Mouse (Mus musculus): ENCODE results near the gene Gfod2. TPM values are rescaled to one million over a fixed set of nuclear protein-coding genes. Genes with fewer than 3 reads are reported as not detected.

Gfod2 gene
- polyA plus RNA-seq, 1 experiment from 2014 or later = 63.1 TPM

GRCm38 (mm10) chr8:105686551-105686950 is 71.9 kb downstream of the Gfod2 start:
- no peaks in the 10 kb centered on the region for H3K4me1 ChIP-seq
- WGBS = 74% methylated on average over 6 of the region's 6 CpGs
- H3K9me3 ChIP-seq = no peaks in the 10 kb centered on the region
- H3K9ac ChIP-seq = no peak overlapping the region
- no peak for ATAC-seq (ENCODE audit: low FRiP score, low read depth)
- H3K4me2 ChIP-seq (replicated peaks) = no peak overlapping the region
- no peaks in the 10 kb centered on the region; the same call in 1 of the 2 replicates for H3K27me3 ChIP-seq (replicated peaks)
- no peak overlapping the region for H3K4me3 ChIP-seq
- H3K36me3 ChIP-seq = peaks cover 29% of the 10 kb centered on the region
- H3K27ac ChIP-seq = no peak overlapping the region

- Histone ChIP-seq H3K4me1 (no peaks in the 10 kb centered on the region), H3K9ac (no peak within 1 kb of the TSS; the same call in 1 of the 2 replicates), H3K27ac (no peak within 1 kb of the TSS), H3K9me3 (no peaks in the 10 kb centered on the region), H3K4me2 (replicated peaks) (no peak within 1 kb of the TSS), H3K27me3 (replicated peaks) (no peaks in the 10 kb centered on the region; the same call in 1 of the 2 replicates), H3K4me3 (no peak within 1 kb of the TSS), H3K36me3 (peaks cover 36% of the 10 kb centered on the region)
- 13% methylated on average over 26 of the region's 26 CpGs for WGBS
- ATAC-seq (ENCODE audit: low FRiP score, low read depth) = no peak
Observed at GRCm38 (mm10) chr8:105685796-105686308, 72.6 kb downstream of the Gfod2 start, which contains the start of gene Carmil2. Carmil2 (plus strand) TSS chr8:105686274.

DNA sequence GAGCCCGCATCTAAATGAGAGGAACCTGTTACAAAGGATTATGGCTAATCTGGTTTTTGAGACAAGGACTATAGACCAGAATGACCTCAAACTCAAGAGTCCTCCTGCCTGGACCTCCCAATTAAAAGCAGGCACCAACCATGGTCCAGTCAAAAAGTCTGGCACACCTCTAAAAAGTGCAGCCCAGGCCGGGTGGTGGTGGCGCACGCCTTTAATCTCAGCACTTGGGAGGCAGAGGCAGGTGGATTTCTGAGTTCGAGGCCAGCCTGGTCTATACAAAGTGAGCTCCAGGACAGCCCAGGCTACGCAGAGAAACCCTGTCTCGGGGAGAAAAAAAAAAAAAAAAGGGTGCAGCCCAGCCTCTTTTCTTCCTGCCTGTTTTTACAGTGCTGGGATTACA is 73.1 kb downstream of the Gfod2 start:
- H3K27ac ChIP-seq = no peak overlapping the region
- peaks cover 41% of the 10 kb centered on the region for H3K36me3 ChIP-seq
- no peak overlapping the region for H3K4me2 ChIP-seq (replicated peaks)
- WGBS = 82% methylated on average over 7 of the region's 7 CpGs
- ATAC-seq (ENCODE audit: low FRiP score, low read depth) = no peak
- no peaks in the 10 kb centered on the region for H3K4me1 ChIP-seq
- no peaks in the 10 kb centered on the region for H3K9me3 ChIP-seq
- H3K4me3 ChIP-seq = no peak overlapping the region
- H3K27me3 ChIP-seq (replicated peaks) = no peaks in the 10 kb centered on the region
- no peak overlapping the region for H3K9ac ChIP-seq

- no peak for ATAC-seq (ENCODE audit: low FRiP score, low read depth)
- no peaks in the 10 kb centered on the region for H3K27me3 ChIP-seq (replicated peaks)
- WGBS = 91% methylated on average over 1 of the region's 1 CpGs
- no peak overlapping the region for H3K9ac ChIP-seq
- no peak overlapping the region for H3K27ac ChIP-seq
- no peaks in the 10 kb centered on the region for H3K4me1 ChIP-seq
- no peak overlapping the region for H3K4me3 ChIP-seq
- no peak overlapping the region for H3K4me2 ChIP-seq (replicated peaks)
- peaks cover 89% of the 10 kb centered on the region for H3K36me3 ChIP-seq
- no peaks in the 10 kb centered on the region for H3K9me3 ChIP-seq
Observed at GRCm38 (mm10) chr8:105677891-105678290, 80.6 kb downstream of the Gfod2 start.

Other genes starting within 250 kb of the Gfod2 start
- 23.8 and 25.7 TPM in 2 replicates for gene Hsd11b2, start 239.9 kb downstream of the Gfod2 start, polyA plus RNA-seq (2016; fragmentation: Nextera tagmentation; extraction: Ambion mirVana)
- gene Atp6v0d1, start 192.6 kb downstream of the Gfod2 start, polyA plus RNA-seq (2016; fragmentation: Nextera tagmentation; extraction: Ambion mirVana) = 142 and 143 TPM in 2 replicates
- gene Ripor1, start 153.4 kb downstream of the Gfod2 start, polyA plus RNA-seq (2016; fragmentation: Nextera tagmentation; extraction: Ambion mirVana) = 21.3 and 22.1 TPM in 2 replicates
- gene Ctcf, start 122.1 kb downstream of the Gfod2 start, polyA plus RNA-seq (2016; fragmentation: Nextera tagmentation; extraction: Ambion mirVana) = 120 and 127 TPM in 2 replicates
- gene Agrp, start 121.3 kb downstream of the Gfod2 start, polyA plus RNA-seq (2016; fragmentation: Nextera tagmentation; extraction: Ambion mirVana) = 1.5 and 2.0 TPM in 2 replicates
- 12.4 and 13.8 TPM in 2 replicates for gene Carmil2, start 72.4 kb downstream of the Gfod2 start, polyA plus RNA-seq (2016; fragmentation: Nextera tagmentation; extraction: Ambion mirVana)
- gene Acd, start 57.6 kb downstream of the Gfod2 start, polyA plus RNA-seq (2016; fragmentation: Nextera tagmentation; extraction: Ambion mirVana) = 84.1 and 90.7 TPM in 2 replicates
- 31.9 and 38.5 TPM in 2 replicates for gene Pard6a, start 57.5 kb downstream of the Gfod2 start, polyA plus RNA-seq (2016; fragmentation: Nextera tagmentation; extraction: Ambion mirVana)
- gene 4933405L10Rik, start 51.0 kb downstream of the Gfod2 start, polyA plus RNA-seq (2016; fragmentation: Nextera tagmentation; extraction: Ambion mirVana) = not detected in 2 replicates
- 19.4 and 20.3 TPM in 2 replicates for gene Enkd1, start 50.5 kb downstream of the Gfod2 start, polyA plus RNA-seq (2016; fragmentation: Nextera tagmentation; extraction: Ambion mirVana)
- gene Ranbp10, start 68.7 kb upstream of the Gfod2 start, polyA plus RNA-seq (2016; fragmentation: Nextera tagmentation; extraction: Ambion mirVana) = 14.6 and 15.2 TPM in 2 replicates
- gene Tsnaxip1, start 69.1 kb upstream of the Gfod2 start, polyA plus RNA-seq (2016; fragmentation: Nextera tagmentation; extraction: Ambion mirVana) = 0.24 and 0.27 TPM in 2 replicates
- 58.6 and 61.8 TPM in 2 replicates for gene Cenpt, start 94.6 kb upstream of the Gfod2 start, polyA plus RNA-seq (2016; fragmentation: Nextera tagmentation; extraction: Ambion mirVana)
- gene Thap11, start 96.5 kb upstream of the Gfod2 start, polyA plus RNA-seq (2016; fragmentation: Nextera tagmentation; extraction: Ambion mirVana) = 73.0 and 77.7 TPM in 2 replicates
- 238 and 249 TPM in 2 replicates for gene Nutf2, start 101.9 kb upstream of the Gfod2 start, polyA plus RNA-seq (2016; fragmentation: Nextera tagmentation; extraction: Ambion mirVana)
- gene Edc4, start 122.2 kb upstream of the Gfod2 start, polyA plus RNA-seq (2016; fragmentation: Nextera tagmentation; extraction: Ambion mirVana) = 62.0 and 63.1 TPM in 2 replicates
- 0.73 TPM in 1 of 2 replicates, not detected in the other for gene Nrn1l, start 134.9 kb upstream of the Gfod2 start, polyA plus RNA-seq (2016; fragmentation: Nextera tagmentation; extraction: Ambion mirVana)
- 20.0 and 20.8 TPM in 2 replicates for gene Pskh1, start 141.8 kb upstream of the Gfod2 start, polyA plus RNA-seq (2016; fragmentation: Nextera tagmentation; extraction: Ambion mirVana)
- gene Ctrl, start 175.2 kb upstream of the Gfod2 start, polyA plus RNA-seq (2016; fragmentation: Nextera tagmentation; extraction: Ambion mirVana) = 2.3 and 2.4 TPM in 2 replicates
- gene Psmb10, start 179.8 kb upstream of the Gfod2 start, polyA plus RNA-seq (2016; fragmentation: Nextera tagmentation; extraction: Ambion mirVana) = 27.9 and 30.7 TPM in 2 replicates
- gene Lcat, start 184.7 kb upstream of the Gfod2 start, polyA plus RNA-seq (2016; fragmentation: Nextera tagmentation; extraction: Ambion mirVana) = 0.85 and 0.98 TPM in 2 replicates
- 11.8 and 13.9 TPM in 2 replicates for gene Slc12a4, start 207.4 kb upstream of the Gfod2 start, polyA plus RNA-seq (2016; fragmentation: Nextera tagmentation; extraction: Ambion mirVana)
- gene Dpep3, start 220.8 kb upstream of the Gfod2 start, polyA plus RNA-seq (2016; fragmentation: Nextera tagmentation; extraction: Ambion mirVana) = not detected in 2 replicates
- gene Dus2, start 232.7 kb upstream of the Gfod2 start, polyA plus RNA-seq (2016; fragmentation: Nextera tagmentation; extraction: Ambion mirVana) = 17.9 and 19.6 TPM in 2 replicates
- gene Dpep2nb, start 247.3 kb upstream of the Gfod2 start, polyA plus RNA-seq (2016; fragmentation: Nextera tagmentation; extraction: Ambion mirVana) = not detected in 2 replicates

Data from neural tube, embryonic 12.5 days (tissue).